Mouse (Mus musculus) liver, postnatal 0 days (tissue): ENCODE measurements around the gene Arl8a.

ENCODE experiments used
- CTCF ChIP-seq: sonication (generic); IDR thresholded peaks from 2 replicates; pipeline ENCODE4 v1.5.1; 2016; ENCODE audit warnings: antibody characterized with exemption, low read depth
- EP300 ChIP-seq: IDR thresholded peaks from 2 replicates; pipeline ENCODE4 v1.6.1; 2016; ENCODE audit warnings: antibody characterized with exemption, low read depth, mild to moderate bottlenecking

DNA sequence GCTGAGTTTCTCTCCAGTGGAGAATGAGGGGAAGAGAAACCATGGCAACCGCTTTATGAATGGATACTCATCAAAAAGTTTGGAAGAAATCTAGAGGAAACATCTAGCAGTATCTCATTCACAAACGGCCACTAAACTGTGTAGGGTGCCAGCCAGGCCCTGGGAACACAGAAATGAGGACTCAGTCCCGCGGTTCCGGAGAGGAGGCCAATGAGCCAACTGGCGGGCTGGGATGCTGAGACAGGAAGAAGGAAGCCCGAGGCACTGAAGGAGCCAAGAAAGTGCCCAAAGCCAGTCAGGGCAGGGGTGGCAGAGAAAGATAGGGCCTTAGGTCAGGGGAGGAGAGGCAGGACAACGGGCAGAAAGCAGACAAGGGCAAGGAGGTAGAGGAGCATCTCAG is 39.8 kb downstream of the Arl8a start:
- no peak for TF ChIP-seq CTCF
- TF ChIP-seq EP300, result no peak
